18 mouse cellular contexts compared by ENCODE assay signal in genomic region chr10:31463044-31463443, GRCm38 (mm10). TPM values are rescaled to one million over a fixed set of nuclear protein-coding genes. Genes with fewer than 3 reads are reported as not detected.
"Had no signal": no experiment of that assay in that cellular context is flagged by ENCODE, and none has a peak within 500 bp of the region (broad histone marks: within the 10 kb centered on the region; RNA-seq: fewer than 3 reads in every experiment).

No protein-coding gene starts in this region.

- H3K36me3 ChIP-seq: midbrain, embryonic 10.5 days; midbrain, embryonic 12.5 days; neural tube, embryonic 12.5 days; stomach, embryonic 15.5 days had no signal

- DNase-seq: lung, adult 18-20 months; lung, embryonic 14.5 days; lung, postnatal 10 days; lung, postnatal 4 days; midbrain, embryonic 14.5 days; right cerebral cortex, postnatal 14 days; thymus, adult 18-20 months; thymus, postnatal 14 days; thymus, postnatal 36 days had no signal

- H3K9ac ChIP-seq: lung, embryonic 14.5 days; midbrain, embryonic 12.5 days; neural tube, embryonic 12.5 days; stomach, embryonic 15.5 days had no signal

- H3K27ac ChIP-seq: midbrain, embryonic 10.5 days; midbrain, embryonic 12.5 days; neural tube, embryonic 12.5 days; stomach, embryonic 15.5 days; stomach, postnatal 0 days had no signal

- ATAC-seq: midbrain, embryonic 16.5 days had no signal

- H3K9me3 ChIP-seq: midbrain, embryonic 10.5 days; midbrain, embryonic 12.5 days; neural tube, embryonic 12.5 days; stomach, embryonic 15.5 days had no signal

- H3K4me3 ChIP-seq: midbrain, embryonic 10.5 days; midbrain, embryonic 12.5 days; neural tube, embryonic 12.5 days; stomach, embryonic 15.5 days had no signal

- H3K4me2 ChIP-seq: lung, embryonic 14.5 days; midbrain, embryonic 12.5 days; neural tube, embryonic 12.5 days; stomach, embryonic 15.5 days had no signal

- H3K27me3 ChIP-seq: midbrain, embryonic 12.5 days; neural tube, embryonic 12.5 days; stomach, embryonic 15.5 days had no signal

- H3K4me1 ChIP-seq: midbrain, embryonic 10.5 days; midbrain, embryonic 12.5 days; neural tube, embryonic 12.5 days; stomach, embryonic 15.5 days had no signal

RNA-seq across cellular contexts. Expression of gene Tpd52l1, which starts 17.3 kb away (rescaled TPM):
- total RNA-seq: megakaryocyte, adult 5-6 weeks; megakaryocyte-erythroid progenitor cell, adult 5-6 weeks; neutrophil, adult 5-6 weeks had no signal
